In the genomic region with DNA sequence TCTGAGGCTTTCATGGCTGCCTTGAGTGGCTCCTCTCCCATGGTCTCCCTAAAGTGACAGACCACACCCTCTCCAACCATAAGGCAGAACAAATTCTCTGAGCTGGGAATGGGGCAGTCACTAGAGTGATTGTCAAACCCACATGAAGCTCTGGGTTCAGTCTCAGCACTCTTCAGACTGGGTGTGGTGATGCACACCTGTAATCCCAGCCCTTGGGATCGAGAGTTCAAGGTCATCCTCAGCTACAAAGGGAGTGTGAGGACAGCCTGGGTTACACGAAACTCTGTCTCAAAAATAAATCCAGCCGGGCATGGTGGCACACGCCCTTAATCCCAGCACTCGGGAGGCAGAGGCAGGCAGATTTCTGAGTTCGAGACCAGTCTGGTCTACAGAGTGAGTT, we compare ENCODE assay signal across 17 mouse cellular contexts.
"Had no signal": no experiment of that assay in that cellular context is flagged by ENCODE, and none has a peak within 500 bp of the region (broad histone marks: within the 10 kb centered on the region; RNA-seq: fewer than 3 reads in every experiment).

No protein-coding gene starts in this region.

- DNase-seq: retina, postnatal 1 day; right cerebral cortex, adult 18-20 months; right cerebral cortex, postnatal 14 days; right cerebral cortex, postnatal 25 days; right cerebral cortex, postnatal 4 days; spleen, adult 18-20 months; thymus, adult 18-20 months; thymus, adult 2 months; thymus, postnatal 14 days; thymus, postnatal 25 days; thymus, postnatal 36 days; thymus, postnatal 4 days had no signal

- H3K36me3 ChIP-seq: neural tube, embryonic 12.5 days; neural tube, embryonic 13.5 days; neural tube, embryonic 15.5 days; stomach, embryonic 15.5 days had no signal

- H3K27ac ChIP-seq: neural tube, embryonic 12.5 days; neural tube, embryonic 13.5 days; neural tube, embryonic 15.5 days; stomach, embryonic 15.5 days; stomach, postnatal 0 days had no signal

- H3K27me3 ChIP-seq: neural tube, embryonic 12.5 days had no signal

- H3K4me1 ChIP-seq: neural tube, embryonic 12.5 days; neural tube, embryonic 13.5 days; stomach, embryonic 15.5 days had no signal

- H3K4me3 ChIP-seq: neural tube, embryonic 12.5 days; neural tube, embryonic 13.5 days; neural tube, embryonic 15.5 days; stomach, embryonic 15.5 days had no signal
